Mouse (Mus musculus) small intestine, adult 2 months (tissue): ENCODE measurements around the gene Hist1h2ac.

Experiments used
- CTCF ChIP-seq: fragments of 200-500 bp; IDR thresholded peaks from 2 replicates; pipeline ENCODE4 v1.5.1; 2012; ENCODE audit warnings: low read depth, mild to moderate bottlenecking, control low read depth, inconsistent platforms, low read length, moderate library complexity, mixed read lengths; ENCODE audit not compliant: insufficient replicate concordance, insufficient read length; ENCODE audit errors: extremely low read depth
- POLR2A ChIP-seq: fragments of 200-500 bp; IDR thresholded peaks from 2 replicates; pipeline ENCODE4 v1.6.1; 2012; ENCODE audit warnings: low read depth, mild to moderate bottlenecking, control low read depth, inconsistent platforms, low read length, moderate library complexity

DNA sequence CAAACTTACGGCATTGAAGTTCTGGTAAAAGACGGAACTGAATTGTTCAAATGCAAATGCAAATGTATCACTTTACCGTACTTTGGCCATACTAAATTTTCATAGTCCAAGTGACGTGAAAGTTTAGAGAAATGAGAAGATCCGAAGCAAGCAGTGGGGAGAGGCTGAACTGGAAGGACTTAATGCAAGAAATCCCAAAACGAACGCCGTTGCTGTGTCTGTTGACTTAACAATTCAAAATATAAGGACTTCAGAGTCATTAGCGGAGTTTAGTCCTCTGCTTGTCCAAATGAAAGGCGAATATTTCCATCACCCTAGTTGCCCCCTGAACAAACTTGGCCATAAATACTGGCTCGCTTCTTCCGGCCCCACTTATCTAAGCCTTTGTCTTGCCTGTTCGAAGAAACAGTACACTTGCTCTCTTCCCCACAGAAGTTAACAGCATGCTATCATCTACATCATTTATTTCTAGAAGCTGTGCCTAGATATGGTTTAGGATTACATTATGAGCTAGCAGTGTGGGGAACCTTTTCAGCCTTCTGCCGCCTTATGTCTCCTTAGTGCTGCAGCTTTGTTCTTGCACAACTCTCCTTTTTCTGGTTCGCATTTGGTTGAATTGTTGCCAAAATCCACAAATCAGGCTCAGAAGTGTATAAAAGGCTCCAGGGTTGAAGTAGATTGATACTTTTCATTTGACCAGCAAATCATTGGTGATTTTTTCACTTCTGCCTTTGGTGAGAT is 1.5 kb upstream of the Hist1h2ac start:
- TF ChIP-seq CTCF (no peak), POLR2A (no peak)
